Mouse (Mus musculus) heart, postnatal 0 days (tissue): ENCODE results near the gene Atg4a.

Experiments used
- CTCF ChIP-seq: IDR thresholded peaks from 2 replicates; pipeline ENCODE4 v1.5.1; 2016; ENCODE audit warnings: antibody characterized with exemption, control low read depth, low read depth
- EP300 ChIP-seq: IDR thresholded peaks from 2 replicates; pipeline ENCODE4 v1.6.1; 2016; ENCODE audit warnings: antibody characterized with exemption, low read depth

GRCm38 (mm10) chrX:141160371-141160770 lies 203.7 kb downstream of the Atg4a start:
- TF ChIP-seq EP300, result no peak
- TF ChIP-seq CTCF, result no peak
